Mouse (Mus musculus) cortical plate, adult 2 months (tissue): ENCODE results near the gene Fbn1.

ENCODE experiments used
- CTCF ChIP-seq: fragments of 200-500 bp; IDR thresholded peaks from 2 replicates; pipeline ENCODE4 v1.5.1; 2011; ENCODE audit warnings: mild to moderate bottlenecking, control low read depth, low read length; ENCODE audit not compliant: insufficient read depth; ENCODE audit errors: extremely low read depth
- POLR2A ChIP-seq: fragments of 200-500 bp; IDR thresholded peaks from 2 replicates; pipeline ENCODE4 v1.6.1; 2011; ENCODE audit warnings: mild to moderate bottlenecking, low read length, control low read depth; ENCODE audit not compliant: insufficient read depth; ENCODE audit errors: extremely low read depth

- no peak for TF ChIP-seq CTCF
- TF ChIP-seq POLR2A, result no peak
Observed at GRCm38 (mm10) chr2:125449361-125449760, 58.4 kb downstream of the Fbn1 start.
